Mouse (Mus musculus) spleen, postnatal 36 days (tissue): ENCODE data around the gene Pdzrn3.

ENCODE experiments used
- DNase-seq, 2 experiments: peaks; one replicate each; pipeline ENCODE4 v3.0.0; 2022; ENCODE audit warnings: low spot score in 2 of 2, mixed read lengths in 1 of 2

The Pdzrn3 gene

DNA sequence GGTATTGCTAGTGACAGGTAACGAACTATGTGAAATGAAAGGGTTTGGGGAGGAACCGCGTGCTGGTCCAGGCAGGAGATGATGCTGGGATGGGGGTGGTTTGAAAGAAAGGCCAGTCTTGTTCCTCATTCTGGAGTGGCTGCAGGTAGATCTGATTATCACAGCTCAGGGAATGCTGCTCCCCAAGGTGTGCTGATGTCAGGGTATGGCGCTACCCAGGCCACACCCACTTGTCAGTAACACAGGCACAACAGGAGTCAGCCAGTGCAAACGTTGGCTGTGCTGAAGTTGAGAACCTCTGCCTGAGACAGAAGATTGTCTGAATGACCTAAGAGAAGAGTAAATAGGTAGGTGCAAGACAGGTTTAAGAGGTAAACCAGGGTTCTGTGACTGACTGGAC lies 4.7 kb downstream of the Pdzrn3 start:
- DNase-seq, result no peak

DNA sequence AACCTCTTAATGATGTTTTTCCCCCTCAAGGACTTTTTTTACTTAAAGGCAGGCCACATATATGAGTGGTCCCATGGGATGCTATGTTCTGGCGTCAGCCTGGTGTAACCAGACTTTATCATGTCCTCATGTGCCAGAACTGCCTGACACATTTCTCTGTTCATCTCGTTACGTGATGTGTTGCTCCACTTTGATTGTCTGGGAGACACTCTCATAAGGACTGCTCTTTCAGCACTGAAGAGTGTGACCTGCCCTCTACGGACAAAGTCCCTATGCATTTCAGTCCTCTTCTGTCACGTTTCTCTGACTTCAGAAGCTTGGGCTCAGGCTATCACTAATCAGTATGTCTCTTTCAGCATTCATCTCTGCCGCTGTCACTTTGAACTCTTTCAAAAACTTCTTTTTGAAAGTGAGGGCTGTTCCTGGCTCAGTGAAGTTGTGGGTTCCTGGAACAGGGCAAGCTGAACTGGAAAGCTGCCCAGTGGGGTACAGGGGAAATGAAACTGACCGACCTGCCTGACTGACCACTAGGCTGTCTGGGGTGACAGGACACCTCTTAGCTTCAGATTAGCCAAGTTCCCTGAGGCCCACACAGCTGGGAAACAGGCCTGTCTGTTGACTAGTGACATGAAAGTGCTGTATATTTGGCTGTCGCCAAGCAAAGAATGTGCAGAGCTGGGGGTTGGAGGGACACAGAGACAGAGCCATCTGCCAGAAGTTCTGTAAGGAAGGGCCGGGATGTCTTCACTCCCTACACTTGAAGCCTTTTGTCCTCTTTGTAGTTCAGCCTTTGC lies 10.7 kb downstream of the Pdzrn3 start:
- no peak for DNase-seq

DNA sequence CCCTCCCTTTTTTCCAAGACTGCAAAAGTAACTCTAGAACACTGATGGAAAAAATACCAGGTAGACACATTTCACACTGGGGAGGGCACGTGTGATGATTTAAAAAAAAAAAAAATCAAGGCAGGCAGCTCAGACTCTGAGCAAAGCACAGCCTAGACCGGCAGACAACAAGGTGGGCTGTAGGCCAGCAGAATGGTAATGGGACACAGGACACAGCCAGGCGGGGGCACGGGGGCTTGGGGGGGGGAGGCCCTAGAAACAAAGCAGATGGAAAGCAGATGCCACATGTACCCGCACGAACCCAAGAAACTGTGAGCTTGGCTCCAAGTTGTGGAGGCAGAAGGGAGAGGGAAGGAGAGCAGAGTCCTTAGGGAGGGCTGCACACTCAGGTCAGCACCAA lies 11.9 kb downstream of the Pdzrn3 start:
- no peak for DNase-seq

DNA sequence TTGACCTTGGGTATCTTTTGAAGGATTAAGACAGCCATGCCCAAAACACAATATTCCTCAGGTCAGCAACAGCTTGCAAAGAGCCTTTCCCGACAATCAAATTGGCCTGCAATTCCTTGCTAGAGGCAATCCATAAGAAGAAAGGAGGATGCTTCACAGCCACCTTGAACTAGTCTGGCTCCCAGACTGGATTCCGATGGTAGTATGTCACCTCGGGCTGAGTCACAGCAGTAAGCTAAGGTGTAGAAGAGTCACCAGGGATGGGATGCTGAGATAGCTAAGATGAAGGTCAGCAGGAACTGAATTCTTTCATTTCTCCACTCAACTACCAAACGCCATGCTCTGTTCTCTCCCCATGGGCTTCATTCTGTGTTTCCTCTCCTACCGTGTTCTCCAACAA lies 13.8 kb downstream of the Pdzrn3 start:
- DNase-seq, result no peak

DNA sequence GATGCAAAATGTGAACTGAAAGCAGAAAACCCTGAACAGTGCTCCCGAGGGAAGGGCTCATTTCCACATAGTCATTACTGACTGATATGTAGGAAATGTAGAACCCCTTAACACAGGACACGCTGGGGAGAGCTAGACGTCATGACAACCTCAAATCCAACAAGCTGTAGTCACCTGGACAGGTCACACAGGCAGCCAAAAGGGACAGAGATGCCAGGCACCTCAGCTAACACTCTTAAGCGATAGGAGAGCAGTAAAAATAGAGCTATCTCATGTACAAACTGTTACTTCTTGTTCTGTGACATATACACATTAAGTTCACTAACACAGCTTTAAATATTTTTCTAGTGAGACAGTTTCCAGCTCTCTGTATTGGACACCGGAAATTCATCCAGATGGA lies 15.0 kb downstream of the Pdzrn3 start:
- DNase-seq, result no peak

DNA sequence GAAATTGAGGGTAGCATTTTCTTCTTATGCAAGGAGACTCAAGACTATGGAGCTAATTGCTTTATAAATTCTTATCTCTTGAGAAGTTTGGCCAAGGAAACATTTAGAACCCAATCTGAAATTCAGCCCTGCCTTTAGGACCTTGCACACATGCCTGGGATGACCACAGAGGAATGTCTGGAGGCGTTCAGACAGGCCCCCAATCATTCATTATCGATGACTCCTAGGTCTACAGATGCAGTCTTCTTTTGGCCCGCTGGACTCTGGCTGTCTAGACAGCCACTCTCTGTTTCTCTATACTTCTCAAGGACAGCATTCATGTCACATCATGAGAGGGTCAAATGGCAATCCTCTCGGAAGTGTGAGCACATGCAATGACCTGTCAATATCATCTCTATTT lies 15.4 kb downstream of the Pdzrn3 start:
- no peak for DNase-seq

DNA sequence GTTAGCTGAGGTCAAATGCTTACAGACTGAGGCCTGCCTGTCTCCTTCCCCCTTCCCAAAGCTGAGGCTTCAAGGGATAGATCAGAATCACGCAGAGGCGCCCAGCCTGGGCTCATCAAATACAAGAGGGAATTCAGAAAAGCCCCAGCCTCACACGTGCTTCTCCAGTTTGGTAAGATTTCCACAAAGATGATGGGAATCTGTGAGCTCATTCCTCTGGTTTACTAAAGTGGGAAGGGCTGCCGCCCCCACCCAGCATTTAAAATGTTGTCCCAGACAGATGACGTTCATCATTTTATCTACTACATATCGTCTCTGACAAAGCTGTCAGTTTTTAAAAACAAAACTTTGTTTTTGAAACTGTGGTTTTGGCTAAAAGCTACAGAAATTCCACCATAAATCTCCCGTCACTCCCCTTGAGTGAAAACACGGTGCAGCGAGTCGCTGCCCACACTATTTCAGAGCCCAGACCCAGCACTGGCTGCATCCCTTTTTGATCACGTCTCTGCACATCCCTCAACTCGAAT lies 17.4 kb downstream of the Pdzrn3 start:
- no peak for DNase-seq

DNA sequence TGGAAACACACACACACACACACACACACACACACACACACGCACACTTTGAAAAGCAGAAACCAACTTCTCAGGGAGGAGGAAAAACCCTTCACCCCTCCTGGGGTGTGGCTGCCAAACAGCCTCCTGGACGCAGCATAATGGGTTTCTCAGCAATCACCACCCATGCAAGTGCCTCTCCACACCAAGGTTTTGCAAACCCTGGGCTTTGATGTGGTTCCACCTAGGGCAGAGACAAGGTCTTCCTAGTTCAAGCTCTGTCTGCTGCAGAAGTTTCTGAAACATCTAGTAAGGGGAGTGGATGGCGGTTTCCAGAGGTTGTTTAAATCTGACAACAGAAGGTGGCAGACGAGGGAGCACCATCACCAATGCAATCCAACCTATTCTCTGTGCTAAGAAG lies 18.1 kb downstream of the Pdzrn3 start:
- peak; percentile 37 to 38 for DNase-seq

DNA sequence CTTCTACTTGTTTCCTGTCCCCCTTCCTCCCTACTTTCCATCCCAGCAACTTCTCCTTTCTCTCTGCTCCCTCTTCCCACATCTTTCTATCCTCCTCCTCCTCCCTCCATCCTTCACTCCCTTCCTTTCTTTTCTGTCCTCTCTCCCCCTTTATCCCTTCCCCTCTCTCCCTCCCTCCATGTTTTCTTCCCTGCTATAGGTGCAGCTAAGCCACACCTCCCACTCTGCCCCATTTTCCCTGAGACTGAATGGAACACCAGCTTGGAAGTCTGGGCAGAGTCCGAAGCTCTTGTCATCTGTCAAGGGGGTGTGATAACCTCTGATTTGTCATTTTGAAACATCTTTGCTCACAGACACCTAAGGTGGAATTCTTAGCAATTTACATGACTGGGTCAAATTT lies 22.8 kb downstream of the Pdzrn3 start:
- no peak for DNase-seq

DNA sequence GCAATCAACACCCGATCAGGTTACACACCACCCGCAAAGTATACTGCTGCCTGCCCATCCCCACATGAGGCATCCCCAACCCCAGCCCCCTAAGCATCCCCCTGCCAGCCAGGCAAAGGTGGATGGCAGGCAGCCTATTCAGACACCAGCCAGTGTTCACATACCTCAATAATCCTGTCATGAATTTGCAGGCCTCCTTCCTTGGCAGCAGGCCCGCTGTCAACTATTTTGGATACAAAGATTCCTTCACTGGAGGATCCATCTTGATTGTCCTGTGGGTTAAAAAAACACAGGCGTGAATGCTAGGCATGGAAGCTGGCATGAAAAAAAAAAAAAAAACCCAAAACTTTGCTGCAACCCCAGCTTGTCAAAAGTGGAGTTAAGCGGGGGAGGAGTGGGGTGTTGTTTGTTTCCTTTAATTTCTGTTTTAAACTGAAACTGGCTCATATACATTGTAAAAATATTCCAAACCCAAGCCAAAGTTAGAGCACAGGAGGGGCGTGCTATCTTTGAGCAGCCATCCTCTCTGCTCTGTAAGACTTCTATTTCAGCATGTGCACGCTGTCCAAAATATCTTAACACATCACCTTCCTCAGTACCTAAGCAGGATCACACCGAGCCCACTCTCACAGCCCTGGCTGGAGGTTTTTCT lies 23.3 kb downstream of the Pdzrn3 start:
- DNase-seq, result no peak

DNA sequence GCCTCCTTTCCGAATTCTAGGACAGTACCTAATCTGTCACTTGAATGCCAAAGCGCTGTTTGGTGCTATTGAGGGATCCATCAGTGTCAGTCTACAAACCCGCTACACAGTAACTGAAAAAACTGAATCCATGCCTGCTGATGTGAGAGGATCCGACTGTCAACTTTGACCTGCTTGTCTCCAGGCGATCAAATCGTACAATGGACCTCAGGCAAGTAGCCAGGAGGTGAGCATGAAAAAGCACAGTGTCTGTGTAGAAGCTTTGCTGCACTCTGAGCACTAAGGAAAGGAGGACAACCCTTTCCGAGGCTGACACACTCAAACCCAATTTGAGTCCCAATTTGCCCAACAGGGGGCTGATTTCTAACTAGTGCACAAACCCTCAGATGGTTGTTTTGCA lies 24.0 kb downstream of the Pdzrn3 start:
- no peak for DNase-seq

DNA sequence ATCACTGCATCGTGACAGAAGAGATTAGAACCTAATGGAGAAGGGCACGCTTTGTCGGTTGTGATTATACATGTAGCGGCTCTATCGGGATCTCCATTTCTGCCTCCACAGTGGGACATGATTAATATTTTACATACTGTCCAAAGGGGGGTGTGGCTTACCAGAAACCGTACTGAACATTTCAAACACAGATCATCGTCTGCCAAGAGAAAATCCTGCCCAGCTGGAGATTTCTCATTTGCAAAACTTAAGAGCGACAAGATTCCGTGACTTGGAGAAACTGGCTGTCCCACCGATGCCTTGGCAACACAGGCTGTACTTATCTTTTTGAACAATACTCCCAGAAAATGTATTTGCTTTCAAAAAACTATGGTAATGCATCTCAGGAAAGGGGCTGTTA lies 25.1 kb downstream of the Pdzrn3 start:
- no peak for DNase-seq

DNA sequence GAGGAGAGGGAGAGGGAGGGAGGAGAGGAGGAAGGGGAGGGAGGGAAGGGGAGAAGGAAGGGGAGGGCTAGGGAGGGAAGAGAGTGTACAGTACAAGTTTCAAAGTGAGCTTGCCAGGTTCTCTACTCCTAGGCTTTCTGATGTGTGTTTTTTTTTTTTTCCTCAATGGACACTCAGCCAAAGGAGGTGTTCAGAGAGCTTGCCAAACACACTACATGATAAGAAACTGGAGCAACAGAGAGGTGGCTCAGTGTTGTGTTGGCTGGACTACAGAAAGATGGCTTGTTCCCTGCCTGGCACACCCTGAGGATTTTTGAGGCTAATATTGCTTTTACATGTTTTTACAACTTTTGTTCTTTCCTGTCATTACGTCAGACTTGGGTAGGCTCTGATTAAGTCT lies 26.6 kb downstream of the Pdzrn3 start:
- no peak for DNase-seq

DNA sequence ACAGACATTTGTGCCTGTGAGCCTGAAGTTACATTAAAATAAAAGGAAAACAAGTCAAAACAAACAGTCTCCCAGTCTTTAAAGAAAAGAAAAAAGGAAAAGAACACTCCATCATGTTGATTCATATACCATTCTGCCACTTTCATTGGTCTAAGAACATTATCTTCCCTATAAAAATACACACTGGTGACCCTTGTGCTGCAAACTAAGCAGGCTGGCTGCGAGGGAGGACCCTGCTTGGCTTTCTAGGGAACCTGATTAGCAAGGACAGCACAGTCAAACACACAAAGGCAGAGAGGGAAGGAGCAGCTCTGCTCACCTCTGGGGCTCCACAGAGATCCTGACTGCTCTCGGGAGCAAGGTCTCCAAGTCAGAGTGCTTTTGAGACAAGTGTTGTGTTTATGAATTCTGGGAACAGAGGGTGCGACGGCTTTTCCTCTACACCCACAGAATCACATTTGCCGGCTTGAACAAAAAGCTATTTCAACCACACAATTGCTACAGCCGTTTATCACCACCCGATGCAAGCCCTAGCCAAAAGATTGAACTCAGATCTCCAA lies 27.2 kb downstream of the Pdzrn3 start:
- no peak for DNase-seq

DNA sequence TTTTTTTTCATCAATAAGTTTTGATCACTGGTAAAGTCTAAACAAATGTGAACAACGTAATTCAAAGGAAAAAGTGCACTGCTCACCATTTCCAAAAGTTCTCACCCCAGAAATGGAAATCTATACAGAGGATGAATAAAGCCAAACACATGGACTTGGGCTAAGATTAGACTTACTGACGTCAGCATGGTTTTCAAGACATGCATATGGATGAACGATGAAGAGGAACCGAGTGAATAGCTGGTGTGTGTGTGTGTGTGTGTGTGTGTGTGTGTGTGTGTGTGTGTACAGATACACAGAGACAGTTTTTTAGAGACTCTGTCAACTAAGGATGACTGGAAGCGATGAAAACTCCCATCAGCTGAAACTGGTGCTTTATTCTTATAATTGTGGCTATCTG lies 29.2 kb downstream of the Pdzrn3 start:
- no peak for DNase-seq

DNA sequence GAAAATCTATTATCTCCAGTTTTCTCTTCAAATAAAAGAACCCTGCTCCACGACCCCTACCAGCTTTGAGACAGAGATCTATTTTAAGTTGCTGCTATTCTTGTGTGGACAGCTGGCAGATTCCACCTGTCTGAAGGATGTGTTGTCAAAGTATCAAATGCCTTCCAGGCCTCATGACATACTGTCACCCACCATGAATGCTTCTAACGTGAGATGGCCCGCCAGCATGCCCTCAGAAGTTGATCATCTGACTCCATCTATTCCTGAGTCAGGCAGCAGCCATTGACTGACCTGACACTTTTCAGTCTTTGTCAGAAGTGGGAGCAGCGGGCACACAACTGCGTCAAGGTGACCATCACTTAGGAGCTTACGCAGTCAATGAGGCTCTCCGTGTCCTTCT lies 37.6 kb downstream of the Pdzrn3 start:
- no peak for DNase-seq

DNA sequence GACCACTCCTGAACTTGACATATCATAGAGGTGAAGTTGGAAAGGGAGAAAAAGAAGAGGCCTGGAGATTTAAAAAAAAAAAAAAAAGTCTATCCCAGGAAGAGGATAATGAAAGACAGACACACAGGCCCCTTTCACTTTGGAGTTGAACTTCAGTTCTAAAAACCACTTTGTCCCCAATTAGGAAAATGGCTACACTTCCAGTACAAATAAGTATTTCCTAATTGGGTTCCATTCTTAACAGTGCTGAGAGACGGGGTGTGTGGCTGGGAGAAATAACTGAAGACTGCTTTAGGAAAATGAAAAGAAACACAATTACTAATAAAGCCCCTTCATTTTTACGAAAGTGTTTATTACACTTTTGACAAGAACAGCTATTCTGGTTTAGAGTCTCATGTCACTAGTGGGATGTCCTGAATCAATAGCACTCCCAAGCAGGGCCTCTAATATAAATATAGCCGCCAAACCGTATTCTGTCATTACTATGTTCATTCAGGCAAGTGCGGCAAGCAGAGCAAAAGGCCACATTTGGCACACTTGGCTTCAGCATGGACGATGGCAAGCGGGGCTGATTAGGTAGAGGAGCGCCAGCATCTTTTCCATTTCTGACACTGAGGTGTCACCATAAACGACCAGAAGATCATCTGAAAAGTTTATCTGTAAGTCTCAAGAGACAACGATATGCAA lies 39.7 kb downstream of the Pdzrn3 start:
- no peak for DNase-seq

DNA sequence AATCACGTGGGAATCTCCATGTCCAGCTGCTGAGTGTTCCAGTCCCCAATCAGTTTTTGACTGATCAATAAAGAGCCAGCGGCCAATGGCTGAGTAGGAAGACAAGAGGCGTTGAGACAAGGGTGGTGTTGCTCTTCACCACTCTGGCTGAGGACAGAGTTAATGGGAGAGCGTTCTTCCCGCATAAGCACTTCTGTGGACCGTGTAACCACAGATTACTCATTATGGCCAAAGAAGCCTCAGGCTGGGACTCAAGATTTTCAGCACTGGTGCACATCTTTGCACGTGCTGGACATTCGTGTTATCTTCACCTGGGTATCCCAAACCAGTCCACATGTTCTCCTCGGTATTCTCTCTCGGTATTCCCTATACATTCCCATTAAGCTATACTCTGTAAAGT lies 41.0 kb downstream of the Pdzrn3 start:
- DNase-seq, result no peak

DNA sequence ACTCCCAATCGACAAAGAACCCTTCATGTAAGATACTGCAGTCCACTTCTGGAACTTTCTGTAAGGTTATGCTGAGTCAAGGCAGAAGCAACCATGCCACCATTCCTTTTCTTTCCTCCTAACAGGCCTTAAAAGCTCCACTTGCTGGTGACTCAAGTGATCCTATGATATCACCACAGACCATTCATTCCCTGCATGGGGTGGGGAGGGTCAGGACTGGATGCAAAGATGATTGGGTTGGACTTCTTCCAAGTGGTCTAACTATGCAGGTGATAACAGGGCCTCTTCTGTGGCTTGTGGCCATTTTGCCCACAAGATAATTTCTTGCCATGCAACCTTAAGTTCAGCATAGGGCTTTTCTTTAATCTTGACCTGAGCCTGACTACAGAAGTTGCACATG lies 42.0 kb downstream of the Pdzrn3 start:
- DNase-seq, result peak in 1 of 2 experiments; percentile 4

DNA sequence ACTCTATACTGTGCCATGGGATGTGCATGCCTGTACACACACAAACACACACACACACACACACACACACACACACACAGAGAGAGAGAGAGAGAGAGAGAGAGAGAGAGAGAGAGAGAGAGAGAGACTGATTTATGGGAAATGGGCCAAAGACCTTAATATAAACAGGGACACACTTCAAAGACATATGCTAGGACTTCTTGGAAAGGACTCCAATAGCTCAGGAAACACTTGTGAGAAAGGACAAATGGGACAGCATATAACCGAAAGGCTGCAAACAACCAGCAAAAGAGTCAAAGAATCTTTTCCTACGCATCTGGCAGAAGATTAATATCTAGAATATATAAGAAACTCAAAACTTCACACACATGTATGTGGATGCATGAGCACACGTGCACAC lies 43.2 kb downstream of the Pdzrn3 start:
- no peak for DNase-seq

DNA sequence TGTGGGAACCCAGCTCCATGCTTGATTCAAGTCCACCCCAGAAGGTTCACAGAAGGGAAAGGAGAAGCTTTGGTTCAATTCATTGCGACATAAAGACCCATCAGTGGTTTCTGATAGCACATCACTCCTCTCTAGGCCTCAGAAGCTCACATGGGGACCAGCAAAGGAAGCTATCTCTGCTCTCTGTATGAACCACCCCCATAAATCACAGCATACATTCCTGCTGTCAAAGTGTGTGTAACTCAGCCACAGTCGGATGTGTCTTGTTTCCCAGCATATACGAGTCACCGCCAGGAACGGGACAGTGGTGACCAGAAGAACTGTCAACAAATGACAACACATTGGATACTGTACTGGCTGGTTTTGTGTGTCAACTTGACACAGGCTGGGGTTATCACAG lies 47.3 kb downstream of the Pdzrn3 start:
- DNase-seq, result no peak

DNA sequence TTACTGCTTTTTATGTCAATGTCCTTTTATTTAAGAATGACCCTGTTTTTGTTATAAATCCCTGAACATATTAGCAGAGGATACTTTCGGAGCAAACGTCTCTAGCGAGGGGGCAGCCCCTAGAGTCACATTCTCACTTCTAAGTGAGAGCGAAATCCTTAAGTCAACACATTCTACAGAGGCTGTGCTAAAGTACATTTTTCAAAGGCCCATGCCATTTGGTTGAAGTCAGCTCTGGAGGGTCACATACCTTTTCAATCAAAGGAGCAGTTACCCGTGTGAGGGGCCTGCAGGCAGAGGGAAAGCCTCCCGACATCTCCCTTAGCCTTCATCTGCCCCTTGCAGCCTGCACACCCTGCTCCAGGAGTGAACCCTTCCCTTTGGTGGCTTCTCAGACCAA lies 48.2 kb downstream of the Pdzrn3 start:
- no peak for DNase-seq

DNA sequence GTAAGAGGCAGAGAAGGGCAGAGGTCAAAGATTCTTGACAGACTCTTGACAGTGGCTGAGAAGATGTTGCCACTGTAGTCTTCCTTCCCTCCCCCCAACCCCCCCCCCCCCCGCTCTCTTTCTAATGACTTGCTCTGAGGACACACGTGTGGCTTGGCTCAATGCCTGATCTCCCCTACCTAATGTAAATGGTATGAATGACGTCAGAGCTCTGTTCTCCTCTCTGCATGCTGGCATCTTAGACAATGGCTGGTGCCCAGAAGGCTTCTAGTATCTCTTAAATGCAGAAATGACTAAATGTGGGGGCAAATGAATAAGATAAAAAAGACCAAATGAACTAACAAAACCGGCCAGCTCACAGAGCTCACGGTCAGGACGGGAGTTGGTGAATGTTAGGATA lies 49.2 kb downstream of the Pdzrn3 start:
- DNase-seq, result no peak
